Mouse (Mus musculus) CH12.LX (cell line): Measurements from ENCODE around the gene Ccdc92. TPM values are rescaled to one million over a fixed set of nuclear protein-coding genes. Genes with fewer than 3 reads are reported as not detected.

ENCODE experiments used
- DNase-seq: peaks from one replicate; pipeline ENCODE4 v3.0.0-alpha.2; 2013; ENCODE audit errors: extremely low read depth
- H3K27ac ChIP-seq: 2 replicates; pipeline ENCODE4 v1.5.1; 2012; ENCODE audit warnings: low read depth, mild to moderate bottlenecking, control low read depth, moderate library complexity; ENCODE audit not compliant: insufficient read depth
- H3K27me3 ChIP-seq: replicated peaks from 2 replicates; pipeline ENCODE3; 2012; ENCODE audit warnings: inconsistent platforms
- H3K36me3 ChIP-seq, 2 experiments: replicated peaks in 1 of 2; 2 replicates each; pipeline versions ENCODE3 to v1.6.1; 2012; ENCODE audit warnings: inconsistent platforms in 1 of 2, low read length in 1 of 2, mild to moderate bottlenecking in 1 of 2, mixed read lengths in 1 of 2, moderate library complexity in 1 of 2; ENCODE audit not compliant: control insufficient read depth in 1 of 2, insufficient read depth in 1 of 2
- H3K4me1 ChIP-seq, 2 experiments: 2 replicates each; pipeline ENCODE4 v1.6.1; 2012; ENCODE audit warnings: inconsistent platforms in 1 of 2, moderate library complexity in 1 of 2; ENCODE audit not compliant: insufficient read depth in 2 of 2, control insufficient read depth in 1 of 2
- H3K4me2 ChIP-seq: 2 replicates; pipeline ENCODE4 v1.6.1; 2012; ENCODE audit warnings: low read depth, mild to moderate bottlenecking, control low read depth; ENCODE audit not compliant: poor library complexity, insufficient read depth, severe bottlenecking
- H3K4me3 ChIP-seq, 3 experiments: fragments of 150-350 bp in 1 of 3; sonication (generic) in 1 of 3; replicated peaks in 1 of 3; 2 replicates each; pipeline versions ENCODE3 to v1.5.1; 2011 to 2012; ENCODE audit warnings: low read depth in 2 of 3, low read length in 2 of 3, mild to moderate bottlenecking in 2 of 3, moderate library complexity in 2 of 3, control low read depth in 1 of 3, improper control_type of control experiment in 1 of 3, inconsistent platforms in 1 of 3, mixed read lengths in 1 of 3; ENCODE audit not compliant: poor library complexity in 1 of 3
- H3K79me2 ChIP-seq: replicated peaks from 2 replicates; pipeline ENCODE4 v1.6.1; 2012; ENCODE audit warnings: mild to moderate bottlenecking, moderate library complexity; ENCODE audit not compliant: control insufficient read depth, poor library complexity, insufficient read depth, severe bottlenecking; ENCODE audit errors: extremely low read depth
- H3K9ac ChIP-seq: 2 replicates; pipeline ENCODE4 v1.6.1; 2012; ENCODE audit warnings: low read depth, mild to moderate bottlenecking, control low read depth, moderate library complexity; ENCODE audit not compliant: insufficient read depth
- H3K9me3 ChIP-seq: replicated peaks from 2 replicates; pipeline ENCODE3; 2012; ENCODE audit warnings: low read length, inconsistent platforms, mixed read lengths
- BHLHE40 ChIP-seq: IDR thresholded peaks from 2 replicates; pipeline ENCODE4 v1.6.1; 2011; ENCODE audit warnings: mild to moderate bottlenecking, low read depth, low read length, improper control_type of control experiment
- CHD2 ChIP-seq: IDR thresholded peaks from 2 replicates; pipeline ENCODE4 v1.6.1; 2011; ENCODE audit warnings: low read length, improper control_type of control experiment
- E2F4 ChIP-seq: IDR thresholded peaks from 2 replicates; pipeline ENCODE4 v1.6.1; 2011; ENCODE audit warnings: low read depth, low read length, improper control_type of control experiment; ENCODE audit not compliant: insufficient replicate concordance
- HCFC1 ChIP-seq: IDR thresholded peaks from 2 replicates; pipeline ENCODE4 v1.6.1; 2012; ENCODE audit warnings: low read depth, mild to moderate bottlenecking, inconsistent platforms, low read length, improper control_type of control experiment
- JUND ChIP-seq: conservative IDR thresholded peaks from 2 replicates; pipeline ENCODE4 v1.6.1; 2011; ENCODE audit warnings: low read depth, low read length, improper control_type of control experiment
- MAX ChIP-seq: IDR thresholded peaks from 2 replicates; pipeline ENCODE4 v1.6.1; 2011; ENCODE audit warnings: low read length, improper control_type of control experiment
- MAZ ChIP-seq: IDR thresholded peaks from 2 replicates; pipeline ENCODE4 v1.6.1; 2012; ENCODE audit warnings: low read depth, mild to moderate bottlenecking, inconsistent platforms, low read length, improper control_type of control experiment, moderate library complexity
- NELFE ChIP-seq: IDR thresholded peaks from 2 replicates; pipeline ENCODE4 v1.6.1; 2011; ENCODE audit warnings: low read depth, low read length, improper control_type of control experiment
- PAX5 ChIP-seq: IDR thresholded peaks from 2 replicates; pipeline ENCODE4 v1.6.1; 2012; ENCODE audit warnings: low read length, inconsistent platforms, mixed read lengths
- POLR2A ChIP-seq: IDR thresholded peaks from 2 replicates; pipeline ENCODE4 v1.6.1; 2011; ENCODE audit warnings: low read depth, mild to moderate bottlenecking, improper control_type of control experiment, low read length
- SIN3A ChIP-seq: IDR thresholded peaks from 2 replicates; pipeline ENCODE4 v1.6.1; 2012; ENCODE audit warnings: low read length, improper control_type of control experiment, inconsistent platforms
- SMC3 ChIP-seq: IDR thresholded peaks from 2 replicates; pipeline ENCODE4 v1.6.1; 2011; ENCODE audit warnings: low read depth, low read length, improper control_type of control experiment
- TBP ChIP-seq: conservative IDR thresholded peaks from 2 replicates; pipeline ENCODE4 v1.6.1; 2011; ENCODE audit warnings: low read depth, low read length, improper control_type of control experiment
- USF1 ChIP-seq: IDR thresholded peaks from 2 replicates; pipeline ENCODE4 v1.6.1; 2014; ENCODE audit warnings: low read depth, mild to moderate bottlenecking, inconsistent platforms, low read length, improper control_type of control experiment
- ZKSCAN1 ChIP-seq: IDR thresholded peaks from 2 replicates; pipeline ENCODE4 v1.6.1; 2012; ENCODE audit warnings: low read depth, inconsistent platforms, low read length, improper control_type of control experiment, borderline replicate concordance
- ZMIZ1 ChIP-seq: IDR thresholded peaks from 2 replicates; pipeline ENCODE4 v1.6.1; 2012; ENCODE audit warnings: low read depth, mild to moderate bottlenecking, inconsistent platforms, low read length, improper control_type of control experiment
- ZNF384 ChIP-seq: IDR thresholded peaks from 2 replicates; pipeline ENCODE4 v1.6.1; 2012; ENCODE audit warnings: low read depth, low read length, improper control_type of control experiment, inconsistent platforms
- dilution Hi-C: fragments of 300-500 bp; cut with MboI; formaldehyde crosslinking; loops from 2 replicates; pipeline ENCODE4 v1.14.3; 2020; ENCODE audit warnings: low sequenced_read_pairs; ENCODE audit not compliant: extremely low pct_unique_long_range_greater_than_20kb, extremely low pct_ligation_motif_present
- in situ Hi-C: fragments of 300-500 bp; cut with MboI; formaldehyde crosslinking; loops from 3 replicates; pipeline ENCODE4 v1.14.3; 2019; ENCODE audit warnings: low sequenced_read_pairs, low pct_ligation_motif_present, low pct_unique_long_range_greater_than_20kb, mixed read lengths
- polyA plus RNA-seq: library from polyadenylated mRNA; unstranded; fragments of >175 nt; gene quantifications from 2 replicates; pipeline ENCODE4 v1.2.1, GENCODE M21; 2012; ENCODE audit warnings: low read depth; ENCODE audit not compliant: insufficient read length
- total RNA-seq, 2 experiments: library from RNA; depleted of rRNA; stranded (reverse); fragments of 300-350 nt in 1 of 2; fragments of >200 nt in 1 of 2; gene quantifications; 2 replicates each; pipeline ENCODE4 v1.2.3; 2012 to 2014

Ccdc92 gene
- total and polyA plus RNA-seq, 3 experiments, result 0.75 to 1.4 (median 0.76) TPM

DNA sequence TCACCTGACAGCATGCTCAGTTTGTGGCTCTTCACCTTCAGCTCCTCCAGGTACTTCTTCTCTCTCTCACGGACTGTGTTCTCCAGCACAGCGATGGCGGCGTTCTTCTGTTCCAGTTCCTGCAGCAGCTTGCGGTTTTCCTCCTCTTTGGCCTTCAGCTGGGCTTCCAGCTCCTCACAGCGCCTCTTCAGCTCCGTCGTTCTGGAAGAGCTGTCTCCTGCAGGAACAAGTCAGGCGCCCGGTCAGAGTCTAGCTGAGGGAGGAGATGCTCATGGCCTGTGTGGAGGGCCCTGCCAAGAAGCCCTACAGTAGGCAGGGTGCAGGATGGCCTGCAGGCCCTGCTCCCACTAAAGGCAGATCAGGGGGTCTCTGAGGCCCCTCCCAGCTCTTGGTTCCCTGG is 26.1 kb downstream of the Ccdc92 start:
- H3K79me2 ChIP-seq, result no peaks in the 10 kb centered on the region
- H3K36me3 ChIP-seq, result peaks cover 0 to 6% of the 10 kb centered on the region in 2 experiments
- no peaks in the 10 kb centered on the region for H3K4me1 ChIP-seq
- dilution Hi-C loops (no loop called here), in situ Hi-C loops (no loop called here)
- no peak overlapping the region for H3K4me3 ChIP-seq
- H3K9ac ChIP-seq, result no peak overlapping the region
- H3K27me3 ChIP-seq, result no peaks in the 10 kb centered on the region
- no peak overlapping the region for H3K27ac ChIP-seq
- TF ChIP-seq ZKSCAN1, result no peak
- TF ChIP-seq CHD2, result no peak
- TF ChIP-seq NELFE, result no peak
- TF ChIP-seq TBP, result no peak
- TF ChIP-seq ZMIZ1, result no peak
- no peak for TF ChIP-seq E2F4
- no peak for TF ChIP-seq PAX5
- no peak for TF ChIP-seq BHLHE40
- no peak for DNase-seq
- H3K4me2 ChIP-seq, result no peak overlapping the region
- H3K9me3 ChIP-seq, result no peaks in the 10 kb centered on the region

DNA sequence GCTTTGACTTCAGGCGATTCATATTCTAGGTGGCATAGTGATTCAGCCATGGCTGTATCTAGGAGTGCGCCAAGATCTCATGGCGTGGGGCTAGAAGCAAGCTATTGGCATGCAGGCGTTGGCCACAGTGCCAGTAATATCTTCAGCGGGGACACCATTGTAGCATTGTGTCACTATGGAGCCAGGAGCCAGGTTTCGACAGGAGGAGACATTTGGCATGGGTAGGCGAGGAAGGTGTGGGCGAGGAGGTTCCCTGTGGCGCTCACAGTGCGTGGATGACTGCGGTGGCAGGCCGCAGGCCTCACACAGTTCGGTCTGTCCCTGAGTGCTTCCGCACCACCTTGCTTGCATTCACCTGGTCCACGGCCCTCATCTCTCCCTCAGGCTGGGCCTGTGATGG is 27.0 kb downstream of the Ccdc92 start:
- no peak for DNase-seq
- Histone ChIP-seq H3K27me3 (no peaks in the 10 kb centered on the region), H3K4me1 (no peaks in the 10 kb centered on the region), H3K27ac (no peak overlapping the region), H3K9me3 (no peaks in the 10 kb centered on the region), H3K36me3 (peaks cover 0 to 6% of the 10 kb centered on the region in 2 experiments), H3K4me2 (no peak overlapping the region), H3K79me2 (no peaks in the 10 kb centered on the region), H3K4me3 (no peak overlapping the region)
- in situ Hi-C loops, result no loop called here
- dilution Hi-C loops, result no loop called here
- no peak for TF ChIP-seq SIN3A
- TF ChIP-seq USF1, result no peak
- TF ChIP-seq POLR2A, result no peak
- TF ChIP-seq JUND, result no peak
- no peak for TF ChIP-seq ZNF384
- no peak for TF ChIP-seq HCFC1
- TF ChIP-seq MAX, result no peak
- TF ChIP-seq MAZ, result no peak
- no peak for TF ChIP-seq SMC3
- TF ChIP-seq NELFE, result no peak
- TF ChIP-seq, all 38 proteins: peak for 0
- H3K9ac ChIP-seq, result no peak overlapping the region
